Mouse (Mus musculus) adrenal gland (tissue): ENCODE data around the gene Haus3.

ENCODE experiments used
- intact Hi-C: fragments of 180-260 bp; cut with DNase I; formaldehyde crosslinking; loops from one replicate; pipeline ENCODE4 v1.15.1; 2025
- long read RNA-seq, 2 experiments: library from polyadenylated mRNA; unstranded; transcript quantifications; one replicate each; pipeline ENCODE4 v2.0.0; 2020; ENCODE audit warnings: borderline replicate concordance in 1 of 2; ENCODE audit not compliant: insufficient replicate concordance in 1 of 2

Gene Haus3
- long read RNA-seq, experiment 1, transcript Haus3-201 (5 exons, 2,073 nt), result major isoform, 7 of 8 reads
- long read RNA-seq, experiment 1, partial matches to known transcripts, result 0 of 8 reads
- long read RNA-seq, experiment 1, other reads (novel, unspliced or antisense), result 1 of 8 reads
- long read RNA-seq, experiment 2, transcript Haus3-201 (5 exons, 2,073 nt), result major isoform, 8 of 9 reads
- long read RNA-seq, experiment 2, partial matches to known transcripts, result 1 of 9 reads
- long read RNA-seq, experiment 2, other reads (novel, unspliced or antisense), result 0 of 9 reads

GRCm38 (mm10) chr5:34168950-34169891 lies at the start of gene Haus3, which contains the start of gene Poln:
Gene Haus3 (minus strand): TSS chr5:34169527.
Gene Poln (minus strand): TSS chr5:34169448.
- intact Hi-C loops, result no loop called here

- intact Hi-C loops, result no loop called here
Observed at GRCm38 (mm10) chr5:34218672-34219071, 49.3 kb upstream of the Haus3 start.

DNA sequence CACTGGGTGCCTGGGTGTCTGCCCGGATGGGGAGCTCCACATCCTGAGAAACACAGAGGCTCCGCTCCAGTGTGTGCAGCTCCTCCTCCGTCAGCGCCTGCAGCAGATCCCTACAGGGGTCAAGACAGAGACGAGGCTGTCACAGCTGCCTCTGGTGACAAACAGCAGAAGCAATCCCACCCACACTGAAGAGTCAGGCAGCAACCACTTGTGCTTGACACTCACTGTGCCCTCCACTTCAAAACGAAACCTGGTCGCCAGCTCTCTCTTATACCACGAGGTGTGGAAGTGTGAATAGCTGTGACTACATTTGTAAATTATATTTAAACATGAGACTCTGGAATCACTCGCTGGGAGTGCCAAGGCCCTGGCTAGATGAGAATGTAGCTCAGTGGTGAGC lies 48.4 kb upstream of the Haus3 start:
- intact Hi-C loops, result no loop called here

GRCm38 (mm10) chr5:34216025-34216424 lies 46.7 kb upstream of the Haus3 start:
- intact Hi-C loops, result no loop called here

DNA sequence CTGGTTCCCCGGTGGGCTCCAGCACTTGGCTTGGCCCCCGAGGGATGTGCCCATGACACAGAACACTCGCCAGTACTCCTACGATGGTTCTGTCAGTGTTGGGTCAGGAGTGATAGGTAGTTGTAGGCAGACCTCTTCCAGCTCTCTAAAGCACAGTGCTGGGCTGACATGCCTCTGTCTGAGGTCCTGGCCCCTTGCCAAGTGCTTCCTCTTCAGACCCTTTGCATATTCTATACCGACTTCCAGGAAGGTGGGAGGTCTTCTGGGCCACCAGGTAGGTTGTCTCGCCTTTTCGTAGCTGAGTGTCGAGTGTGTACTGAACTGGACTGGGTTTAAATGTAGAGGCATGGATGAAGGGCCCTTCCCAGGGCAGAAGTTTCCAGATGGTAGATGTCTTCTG lies 44.3 kb upstream of the Haus3 start:
- intact Hi-C loops, result no loop called here

DNA sequence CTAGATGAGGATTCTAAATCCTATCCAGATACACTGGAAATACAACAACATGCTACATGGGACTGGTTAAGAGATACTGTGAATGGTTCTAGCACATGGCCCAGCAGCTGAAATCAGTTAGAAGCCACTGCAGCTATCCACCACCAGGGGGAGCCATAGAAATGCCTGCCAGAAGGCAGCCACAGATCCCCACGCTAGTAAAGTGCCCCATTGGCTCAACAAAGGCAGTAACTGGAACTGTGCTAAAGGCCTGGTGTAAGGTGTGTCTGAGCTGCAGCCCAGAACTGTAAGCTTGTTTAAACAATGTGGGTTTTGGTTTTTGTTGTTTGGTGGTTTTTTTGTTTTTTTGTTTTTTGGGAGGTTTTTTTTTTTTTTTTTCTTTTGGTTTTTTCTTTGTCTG lies 41.0 kb upstream of the Haus3 start:
- intact Hi-C loops, result loop anchor here (1.0 kb wide), 1 partner anchor 45 kb away; no protein-coding TSS in a partner anchor

DNA sequence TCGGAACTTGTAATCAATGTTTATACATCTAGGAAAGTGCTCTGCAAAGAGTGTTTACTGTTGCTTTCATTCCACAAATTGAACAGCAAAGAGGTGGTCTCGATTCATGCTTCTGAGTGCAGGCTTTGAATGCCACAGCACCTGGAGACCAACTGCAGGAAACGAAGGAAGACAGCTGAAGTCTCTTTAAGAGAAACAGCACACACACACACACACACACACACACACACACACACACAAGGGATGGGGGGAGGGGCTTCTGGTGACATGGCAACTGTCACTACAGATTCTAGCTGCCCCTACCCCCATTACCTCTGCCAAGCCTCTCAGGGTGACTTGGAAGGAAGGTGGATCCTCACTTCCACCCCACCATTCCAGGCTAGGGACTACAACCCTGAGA lies 38.2 kb upstream of the Haus3 start:
- intact Hi-C loops, result no loop called here

DNA sequence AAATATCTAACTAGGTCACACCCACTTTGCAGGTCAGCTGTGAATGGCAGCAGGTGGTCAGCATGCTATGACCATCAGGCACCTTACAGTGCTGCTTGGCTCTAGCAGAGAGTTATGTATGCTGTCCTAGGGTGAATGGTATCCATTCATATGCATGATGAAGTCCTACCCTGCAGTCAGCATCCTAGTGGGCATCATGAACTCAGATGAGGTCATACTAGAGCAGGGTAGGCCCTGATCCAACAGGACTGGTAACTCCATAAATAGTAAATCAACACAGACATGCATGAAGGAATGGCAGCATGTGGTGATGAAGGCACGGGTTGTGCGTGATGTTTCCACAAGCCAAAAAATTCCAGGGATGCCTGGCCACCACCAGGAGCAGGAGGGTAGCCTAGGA lies 36.5 kb upstream of the Haus3 start:
- intact Hi-C loops, result no loop called here

DNA sequence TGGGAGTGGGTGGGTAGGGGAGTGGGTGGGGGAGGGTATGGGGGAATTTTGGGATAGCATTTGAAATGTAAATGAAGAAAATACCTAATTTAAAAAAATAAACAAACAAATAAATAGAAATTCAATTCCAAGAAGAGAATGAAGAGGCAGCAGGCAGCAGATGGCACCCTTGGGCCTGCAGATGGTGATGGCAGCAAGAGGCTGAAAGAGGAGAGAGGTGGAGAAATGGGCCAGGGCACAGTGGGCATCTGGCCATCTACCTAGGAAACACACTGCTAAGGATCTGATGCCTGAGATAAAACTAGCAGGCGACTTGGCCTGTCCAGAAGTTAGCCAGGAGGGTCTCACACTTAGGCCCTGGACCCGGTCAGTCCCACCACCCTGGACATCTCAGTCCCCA lies 35.6 kb upstream of the Haus3 start:
- intact Hi-C loops, result no loop called here

DNA sequence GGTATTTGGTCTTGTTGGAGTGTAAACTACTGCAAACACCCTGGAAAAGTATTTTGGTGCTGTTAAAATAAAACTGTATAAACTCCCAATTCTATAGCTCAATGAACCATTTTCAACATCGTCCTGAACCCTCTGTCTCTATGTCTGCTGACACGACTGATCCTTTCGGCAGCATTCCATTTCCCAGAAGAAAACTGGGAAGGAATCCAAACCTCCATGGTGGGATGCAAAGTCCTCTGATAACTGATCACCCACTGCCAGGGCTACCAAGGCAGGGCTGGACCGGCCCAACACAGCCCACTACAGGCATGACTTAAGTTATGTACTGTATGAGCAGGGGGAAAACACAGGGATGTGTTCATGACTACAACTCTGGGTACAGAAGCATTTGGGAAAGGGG lies 32.7 kb upstream of the Haus3 start:
- intact Hi-C loops, result no loop called here

DNA sequence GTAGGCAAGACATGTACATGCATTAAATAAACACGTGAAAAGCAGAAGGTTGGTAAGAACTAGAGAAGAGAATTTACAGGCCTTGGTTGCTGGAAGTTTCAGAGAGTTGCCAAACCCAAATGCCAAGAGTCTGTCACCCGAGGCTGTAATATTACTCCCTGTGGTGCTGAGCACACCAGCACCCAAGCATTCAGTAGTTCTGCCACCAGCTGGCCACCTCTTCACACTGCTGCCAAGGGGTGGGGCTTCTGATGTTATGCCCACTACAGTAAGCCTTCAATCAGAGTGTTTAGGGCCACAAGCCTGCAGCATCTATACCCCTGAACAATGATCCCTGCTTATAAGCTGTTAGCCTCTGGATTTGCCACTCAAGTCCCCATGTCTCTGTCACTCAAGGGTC lies 32.1 kb upstream of the Haus3 start:
- intact Hi-C loops, result no loop called here

DNA sequence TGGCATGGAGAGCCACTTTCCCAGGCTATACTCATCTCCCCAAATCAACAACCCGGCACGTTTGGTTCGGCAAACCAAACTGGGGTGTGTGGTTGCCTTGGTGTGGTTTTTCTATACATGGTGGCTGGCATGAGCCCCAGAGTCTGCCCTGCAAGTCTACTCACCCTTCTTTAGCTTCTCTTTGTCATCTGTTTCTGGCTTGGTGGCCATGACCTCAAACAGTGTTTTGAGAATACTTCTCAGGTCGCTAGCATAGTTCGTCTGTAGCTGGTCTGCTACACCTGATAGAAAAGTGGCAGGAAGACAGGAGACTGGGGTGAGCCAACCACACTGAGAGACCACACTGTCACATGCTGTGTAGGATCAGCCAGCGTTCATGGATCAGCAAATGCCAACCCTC lies 29.3 kb upstream of the Haus3 start:
- intact Hi-C loops, result no loop called here

DNA sequence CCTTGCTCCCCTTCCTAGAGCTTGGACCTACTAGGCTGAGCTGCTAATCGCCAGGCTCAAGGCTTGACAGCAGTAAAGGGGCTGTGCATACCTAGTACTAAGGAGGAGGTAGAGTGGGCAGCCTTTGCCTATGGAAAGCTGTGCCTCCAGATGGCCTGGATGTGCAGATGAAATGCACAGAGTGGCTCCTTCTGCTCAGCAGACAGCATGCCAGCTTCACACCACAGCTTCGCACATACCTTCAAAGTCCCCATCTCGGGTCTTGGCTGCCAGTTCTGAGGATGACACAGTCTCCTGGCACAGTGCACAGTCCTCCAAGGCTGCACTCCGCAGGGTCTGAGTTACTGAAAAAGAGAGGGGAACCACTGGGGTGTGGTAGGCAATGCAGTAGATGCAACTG lies 27.9 kb upstream of the Haus3 start:
- intact Hi-C loops, result no loop called here

DNA sequence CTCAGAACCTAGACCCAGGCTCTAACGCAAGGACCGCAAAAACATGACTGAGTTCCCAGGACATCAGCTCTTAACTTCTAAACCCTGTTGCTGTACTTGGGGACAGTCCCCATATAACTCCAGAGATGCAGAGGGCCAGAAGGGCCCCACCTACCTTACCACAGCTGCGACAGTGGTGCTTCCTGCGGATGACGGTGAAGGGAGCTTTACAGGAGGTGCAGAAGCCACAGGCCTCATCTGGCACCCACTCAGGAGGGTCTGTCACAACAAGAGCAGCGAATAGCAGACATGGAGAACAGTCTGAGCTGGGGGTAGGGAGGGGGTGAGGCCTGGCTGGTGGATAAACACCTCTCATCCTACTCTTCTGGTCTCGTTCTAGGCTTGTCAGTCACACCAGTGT lies 27.1 kb upstream of the Haus3 start:
- intact Hi-C loops, result no loop called here

DNA sequence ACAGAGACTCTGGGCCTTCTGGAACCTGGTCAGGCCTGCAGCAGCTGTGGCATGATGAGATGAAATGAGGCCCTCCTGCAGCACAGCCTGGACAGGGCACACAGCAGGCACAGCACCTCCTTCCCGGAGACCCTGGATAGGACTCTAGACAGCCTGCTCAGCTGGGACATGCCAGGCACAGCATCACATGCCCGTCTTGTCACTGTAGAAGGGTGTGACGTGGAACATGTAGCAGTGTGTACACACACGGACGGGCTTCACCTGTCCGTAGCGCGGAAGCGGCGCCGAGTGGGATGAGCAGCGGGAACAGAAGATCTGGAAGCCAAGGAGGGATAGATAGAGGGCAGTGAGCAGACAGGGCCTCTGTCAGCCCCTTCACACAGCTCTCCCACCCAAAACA lies 26.5 kb upstream of the Haus3 start:
- intact Hi-C loops, result no loop called here

- intact Hi-C loops, result no loop called here
Observed at GRCm38 (mm10) chr5:34194975-34195662, 25.8 kb upstream of the Haus3 start.

- intact Hi-C loops, result no loop called here
Observed at GRCm38 (mm10) chr5:34194426-34194825, 25.1 kb upstream of the Haus3 start.

GRCm38 (mm10) chr5:34191843-34192242 lies 22.5 kb upstream of the Haus3 start:
- intact Hi-C loops, result no loop called here

DNA sequence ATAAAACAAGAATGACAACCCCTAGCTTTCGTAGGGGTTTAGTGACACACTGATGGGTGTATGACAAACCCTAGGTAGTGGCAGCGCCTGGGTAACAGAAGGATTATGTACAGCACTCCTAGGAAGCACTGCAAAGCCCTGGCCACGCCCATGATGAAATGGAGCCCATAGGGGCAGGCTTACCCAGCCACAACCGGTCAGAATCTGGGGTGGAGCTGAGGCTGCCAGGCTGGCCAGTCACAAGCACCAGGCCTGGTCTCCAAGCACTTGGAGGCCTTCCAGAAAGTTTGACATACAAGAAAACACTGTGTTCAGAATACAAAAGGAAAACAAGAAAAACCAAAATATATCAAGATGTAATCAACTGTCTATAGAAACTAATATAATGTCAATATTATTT lies 21.7 kb upstream of the Haus3 start:
- intact Hi-C loops, result no loop called here

GRCm38 (mm10) chr5:34189521-34189920 lies 20.2 kb upstream of the Haus3 start:
- intact Hi-C loops, result no loop called here

GRCm38 (mm10) chr5:34188856-34189255 lies 19.5 kb upstream of the Haus3 start:
- intact Hi-C loops, result no loop called here
